Mouse (Mus musculus) urinary bladder, postnatal 36 days (tissue): ENCODE measurements around the gene Cfap100.
A peak's percentile ranks its signal among the peaks of the same experiment; 100 is the strongest.

ENCODE experiments used
- DNase-seq, 2 experiments: peaks; one replicate each; pipeline ENCODE4 v3.0.0; 2022; ENCODE audit warnings: low spot score in 2 of 2, mixed read lengths in 1 of 2

The Cfap100 gene

DNA sequence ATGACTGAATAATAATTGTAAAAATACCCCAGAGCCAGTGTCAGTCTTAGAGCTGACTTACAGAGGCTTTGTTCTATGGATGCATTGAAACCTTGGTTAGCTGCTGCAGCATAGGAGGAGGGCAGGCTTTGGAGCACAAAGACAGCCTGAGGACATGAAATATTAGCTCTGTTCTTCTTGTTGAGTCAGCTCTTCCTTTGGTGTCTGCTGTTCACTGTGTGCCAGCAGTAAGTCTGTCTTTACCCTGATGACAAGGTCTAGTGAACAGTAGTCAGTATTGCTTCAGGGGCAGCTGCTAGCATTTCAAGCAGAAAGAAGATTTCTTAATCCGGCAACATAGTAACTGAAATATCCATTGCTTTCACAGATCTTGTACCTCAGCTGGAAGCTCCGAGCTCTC is 47.1 kb downstream of the Cfap100 start:
- DNase-seq, result no peak

DNA sequence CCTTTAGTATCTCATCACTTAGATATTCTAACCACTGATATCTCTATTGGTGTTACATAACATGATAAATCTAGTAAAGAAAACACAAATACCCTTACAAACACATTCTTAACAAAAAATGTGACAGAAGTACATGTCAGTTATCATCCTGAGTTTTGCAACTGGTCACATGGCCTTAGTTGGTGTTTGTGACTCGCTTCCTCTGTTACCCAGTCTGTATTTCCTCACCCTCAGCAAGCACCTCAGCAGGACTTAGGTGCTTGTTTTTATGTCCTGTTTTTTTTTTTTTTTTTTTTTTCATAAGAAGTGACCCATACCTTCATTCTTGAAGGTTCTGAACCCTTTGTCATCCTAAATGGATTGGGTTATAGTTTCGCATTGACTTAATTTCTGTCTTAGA is 50.9 kb downstream of the Cfap100 start:
- DNase-seq, result no peak

DNA sequence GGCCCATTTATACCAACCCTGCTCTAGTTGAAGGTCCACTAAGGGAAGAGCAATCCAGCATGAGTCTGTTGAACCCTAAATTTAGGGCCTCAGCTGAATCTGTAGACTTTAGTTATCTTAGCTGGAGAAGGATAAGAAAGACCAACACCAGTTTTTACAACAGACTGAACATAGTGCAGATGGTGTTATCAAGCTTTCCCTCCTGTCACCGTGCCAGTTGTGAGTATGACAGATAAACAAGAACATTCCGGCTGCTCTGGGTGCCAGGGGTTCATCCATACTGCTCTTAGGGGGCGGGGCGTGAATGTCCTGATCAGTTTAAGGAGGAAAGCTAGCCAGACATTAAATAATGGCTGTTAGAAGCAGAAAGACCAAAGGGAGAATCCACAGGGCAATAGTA is 54.0 kb downstream of the Cfap100 start:
- DNase-seq, result no peak

DNA sequence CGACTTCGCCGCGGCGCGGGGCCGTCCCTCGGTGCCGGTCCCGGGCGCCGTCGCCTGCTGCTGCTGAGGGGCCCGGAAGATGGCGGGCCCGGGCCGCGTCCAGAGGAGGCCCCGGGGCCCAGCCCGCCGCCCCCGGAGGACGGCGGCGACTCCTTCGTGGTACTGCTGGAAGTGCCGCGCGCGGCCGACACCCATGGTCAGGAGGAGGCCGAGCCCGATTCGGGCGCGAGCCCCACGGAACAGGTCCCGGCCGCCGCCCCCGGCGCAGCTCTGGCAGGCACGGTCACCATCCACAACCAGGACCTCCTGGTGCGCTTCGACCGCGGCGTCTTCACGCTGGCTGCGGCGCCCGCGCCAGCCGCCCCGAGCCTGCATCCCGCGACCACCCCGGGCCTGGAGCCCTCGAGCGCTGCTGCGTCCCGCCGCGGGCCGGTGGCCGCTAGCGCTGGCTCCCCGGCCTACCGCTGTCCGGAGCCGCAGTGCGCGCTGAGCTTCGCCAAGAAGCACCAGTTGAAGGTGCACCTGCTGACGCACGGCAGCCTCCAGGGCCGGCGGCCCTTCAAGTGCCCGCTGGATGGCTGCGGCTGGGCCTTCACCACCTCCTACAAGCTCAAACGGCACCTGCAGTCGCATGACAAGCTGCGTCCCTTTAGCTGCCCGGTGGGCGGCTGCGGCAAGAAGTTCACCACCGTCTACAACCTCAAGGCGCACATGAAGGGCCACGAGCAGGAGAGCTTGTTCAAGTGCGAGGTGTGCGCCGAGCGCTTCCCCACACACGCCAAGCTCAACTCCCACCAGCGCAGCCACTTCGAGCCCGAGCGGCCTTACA is 58.7 kb downstream of the Cfap100 start:
- DNase-seq, result peak; percentile 17 to 22

DNA sequence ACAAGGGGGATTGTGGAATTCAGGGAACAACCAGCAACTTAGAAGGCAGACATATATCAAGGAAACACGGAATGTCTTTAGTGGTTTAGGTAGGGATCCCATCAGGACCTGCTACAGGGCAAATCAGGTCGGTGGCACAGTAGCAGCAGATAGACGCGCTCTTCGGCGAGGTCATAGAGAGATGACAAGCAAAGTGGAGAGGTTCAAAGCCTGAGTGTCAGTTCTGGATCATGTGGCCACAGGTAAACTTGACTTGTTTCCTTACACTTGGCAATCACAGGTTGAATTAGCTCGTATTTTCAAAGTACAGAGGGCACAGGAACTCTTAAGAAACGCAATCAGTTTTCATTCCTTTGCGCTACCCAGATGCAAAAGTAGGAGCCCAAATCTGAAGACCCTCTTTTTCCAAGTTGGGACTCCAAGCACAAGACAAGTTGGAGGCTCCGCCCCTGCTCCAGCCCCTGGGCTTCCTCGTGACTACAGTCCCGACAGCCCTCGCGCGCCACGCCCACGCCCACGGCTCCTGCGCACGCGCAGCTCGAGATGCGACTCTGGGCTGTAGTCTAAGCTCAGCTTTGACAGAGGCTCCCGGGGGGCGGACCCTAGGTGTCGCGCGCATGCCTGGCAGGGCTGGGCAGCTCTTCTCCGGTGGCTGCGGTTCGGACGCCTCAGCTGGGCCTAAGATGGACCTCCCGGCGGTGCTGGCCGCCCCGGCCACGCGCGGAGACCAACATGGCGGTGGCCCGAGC is 59.4 kb downstream of the Cfap100 start, which contains the start of gene Zxdc:
Gene Zxdc, plus strand, starts transcription at position 517 of the 749 bp plus-strand sequence.
- peak; percentile 98 to 100 for DNase-seq

DNA sequence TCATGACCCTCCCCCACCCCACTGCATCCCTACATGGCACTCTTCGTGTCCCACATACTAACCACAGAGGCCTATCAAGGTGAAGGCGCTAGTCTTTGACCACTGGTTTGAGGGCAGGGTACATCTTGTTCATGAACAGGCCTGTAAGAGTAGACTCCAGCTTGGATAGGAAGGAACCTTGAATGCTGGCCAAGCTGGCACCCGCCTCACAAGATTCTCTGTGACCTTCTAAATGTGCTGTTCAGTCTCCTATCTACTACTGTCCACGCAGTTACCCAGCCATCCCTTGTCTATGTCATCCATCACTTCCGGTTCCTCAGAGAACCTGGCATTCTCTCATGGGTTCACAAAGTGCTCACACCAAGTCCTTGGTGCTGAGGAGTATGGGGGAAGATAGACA is 65.3 kb downstream of the Cfap100 start:
- DNase-seq, result no peak

DNA sequence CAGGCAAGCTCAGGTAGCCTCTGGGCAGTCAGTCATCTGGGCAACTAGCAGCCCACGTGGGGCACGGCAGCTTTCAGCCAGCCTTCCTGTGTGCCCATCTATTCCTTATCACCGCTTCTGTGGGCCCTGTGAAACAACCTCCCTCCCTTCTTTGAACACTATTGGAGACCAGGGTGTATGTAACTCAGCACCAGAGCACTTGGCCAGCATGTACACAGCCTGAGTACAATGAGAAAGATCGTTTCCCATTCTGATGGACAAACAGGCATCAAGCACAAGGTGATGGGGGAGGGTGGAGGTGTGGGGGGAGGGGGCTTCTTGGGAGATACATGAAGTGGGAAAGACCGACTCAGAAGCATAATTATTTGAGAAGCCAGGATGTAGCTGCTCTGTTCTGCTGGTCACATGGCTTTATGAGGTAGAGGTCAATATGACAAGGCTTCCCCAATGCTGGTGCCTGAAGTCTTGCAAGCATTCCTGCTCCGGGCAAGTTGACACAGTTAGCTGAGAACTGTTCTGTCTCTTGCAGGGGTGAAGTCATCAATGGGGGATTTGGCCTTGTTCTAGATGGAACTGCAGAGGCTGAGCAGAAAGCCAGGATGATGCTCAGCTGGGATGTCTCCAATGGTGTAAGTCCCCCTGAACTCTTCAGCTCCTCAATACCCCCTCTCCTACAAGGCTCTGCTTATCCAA is 67.5 kb downstream of the Cfap100 start:
- DNase-seq, result no peak

DNA sequence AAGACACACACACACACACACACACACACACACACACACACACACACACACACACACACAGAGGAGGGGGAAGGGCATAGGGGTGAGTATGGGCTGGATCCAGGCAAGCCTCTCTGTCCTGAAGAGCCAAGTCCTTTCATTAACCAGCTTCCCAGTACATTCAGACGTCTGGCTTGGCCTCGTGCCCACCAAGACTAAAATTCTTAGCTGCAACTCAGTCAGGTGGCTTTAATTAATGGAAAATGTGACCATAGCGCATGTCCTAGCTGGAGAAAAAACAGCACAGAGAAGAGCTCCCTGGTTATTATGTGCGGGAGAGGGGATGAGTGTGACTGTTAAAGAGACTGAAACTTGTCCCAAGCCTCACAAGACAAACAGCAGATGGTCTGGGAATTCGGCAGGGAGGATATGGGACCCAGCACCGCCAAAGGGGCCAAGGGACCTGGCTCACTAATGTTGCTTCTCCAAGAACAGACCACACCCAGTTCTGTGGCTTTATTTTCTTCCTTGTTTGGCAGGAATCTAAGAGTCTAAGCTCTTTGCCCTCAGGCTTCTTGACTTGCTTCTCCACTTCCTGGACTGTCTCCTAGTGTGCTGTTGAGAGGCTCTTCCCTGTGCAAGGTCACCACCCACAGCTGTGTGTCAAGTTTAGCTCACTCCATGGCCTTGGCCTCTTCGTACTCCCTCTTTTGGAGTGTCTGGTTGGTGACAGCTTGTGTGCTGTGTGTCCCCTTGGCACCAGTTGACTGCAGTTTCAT is 68.4 kb downstream of the Cfap100 start:
- DNase-seq, result peak in 1 of 2 experiments; percentile 60

DNA sequence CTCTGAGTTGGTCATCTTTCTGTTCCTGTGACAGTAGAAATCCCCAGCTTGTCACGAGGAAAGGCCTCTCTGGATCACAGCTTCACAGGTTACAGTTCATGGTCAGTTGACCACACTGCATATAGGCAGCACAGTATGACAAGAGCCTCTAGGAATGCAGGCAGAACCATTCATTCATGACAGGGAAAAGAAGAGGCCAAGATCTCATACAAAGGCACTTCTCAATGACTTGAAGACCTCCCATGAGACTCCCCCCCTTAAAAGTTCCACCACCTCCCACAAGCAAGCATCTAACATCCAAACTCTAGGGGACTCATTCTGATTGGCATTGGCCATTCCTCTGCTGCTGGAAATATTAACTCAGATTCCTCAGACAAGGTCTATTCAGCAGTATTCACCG is 69.2 kb downstream of the Cfap100 start:
- no peak for DNase-seq

DNA sequence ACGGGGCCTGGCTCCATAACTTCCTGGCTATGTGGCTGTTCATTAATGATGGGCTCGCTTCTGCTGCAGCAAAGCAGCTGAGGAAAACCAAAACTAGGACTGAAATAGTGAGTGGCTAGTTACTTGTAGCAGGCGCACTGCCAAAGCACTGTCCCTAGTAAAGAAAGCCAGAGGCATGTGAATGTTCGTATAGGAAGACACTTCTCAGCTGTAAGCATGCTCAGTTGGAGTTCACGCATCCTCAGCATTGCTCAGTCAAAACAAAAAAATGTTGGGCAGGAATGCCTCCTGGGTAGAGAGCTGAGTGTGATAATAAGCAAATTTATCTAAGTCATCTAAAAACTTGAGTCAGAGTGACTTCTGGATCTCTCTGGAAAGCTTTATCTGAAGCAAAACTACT is 70.5 kb downstream of the Cfap100 start:
- no peak for DNase-seq
